Mouse (Mus musculus) hindbrain, embryonic 15.5 days (tissue): ENCODE measurements around the gene D11Wsu47e. TPM values are rescaled to one million over a fixed set of nuclear protein-coding genes. Genes with fewer than 3 reads are reported as not detected.
A peak's percentile ranks its signal among the peaks of the same experiment; 100 is the strongest.

Experiments
- ATAC-seq: fragments of 200-750 bp; cut with Nextera tagmentation; 2 replicates; pipeline ENCODE4 v1.8.0; 2017; ENCODE audit warnings: low read depth, moderate number of reproducible peaks, moderate TSS enrichment; ENCODE audit not compliant: low FRiP score
- H3K27ac ChIP-seq: fragments of 300-500 bp; sonication (generic); replicated peaks from 2 replicates; pipeline ENCODE4 v1.5.1; 2015; ENCODE audit warnings: mild to moderate bottlenecking, inconsistent platforms
- H3K27me3 ChIP-seq: fragments of 300-500 bp; sonication (generic); 2 replicates; pipeline ENCODE4 v1.6.1; 2015; ENCODE audit warnings: control low read depth, inconsistent platforms
- H3K36me3 ChIP-seq: fragments of 300-500 bp; sonication (generic); 2 replicates; pipeline ENCODE4 v1.6.1; 2015; ENCODE audit warnings: control low read depth, inconsistent platforms
- H3K4me1 ChIP-seq: fragments of 300-500 bp; sonication (generic); replicated peaks from 2 replicates; pipeline ENCODE4 v1.6.1; 2015; ENCODE audit warnings: control low read depth, inconsistent platforms
- H3K4me2 ChIP-seq: fragments of 300-500 bp; sonication (generic); 2 replicates; pipeline ENCODE4 v1.6.1; 2015; ENCODE audit warnings: moderate library complexity, mild to moderate bottlenecking, inconsistent platforms
- H3K4me3 ChIP-seq: fragments of 300-500 bp; sonication (generic); 2 replicates; pipeline ENCODE4 v1.5.1; 2015; ENCODE audit warnings: mild to moderate bottlenecking, inconsistent platforms
- H3K9ac ChIP-seq: fragments of 300-500 bp; sonication (generic); 2 replicates; pipeline ENCODE4 v1.6.1; 2015; ENCODE audit warnings: inconsistent platforms
- H3K9me3 ChIP-seq: fragments of 300-500 bp; sonication (generic); 2 replicates; pipeline ENCODE4 v1.6.1; 2016; ENCODE audit warnings: control low read depth, inconsistent platforms
- WGBS: fragments of 180-500 bp; shearing (Covaris S2); methylation state at CpG from one replicate; pipeline ENCODE4 v1.1.7; 2015; 5-methylcytosine and 5-hydroxymethylcytosine counted together
- polyA plus RNA-seq: library from polyadenylated mRNA; unstranded; fragments of >200 nt; fragmentation: Nextera tagmentation; extraction: Ambion mirVana; gene quantifications from 2 replicates; pipeline ENCODE4 v1.2.1, GENCODE M21; 2015

The D11Wsu47e gene
- polyA plus RNA-seq, 1 experiment from 2014 or later, result 23.5 TPM

- peak within 1 kb of the TSS; percentile 2 for H3K27ac ChIP-seq
- H3K36me3 ChIP-seq, result no peaks in the 10 kb centered on the region
Observed at GRCm38 (mm10) chr11:113709731-113710256, 25.6 kb downstream of the D11Wsu47e start, which contains the start of gene Cpsf4l. Gene Cpsf4l, minus strand, starts transcription at chr11:113710017.

GRCm38 (mm10) chr11:113710257-113710777, 26.1 kb downstream of the D11Wsu47e start:
- Histone ChIP-seq H3K27me3 (no peaks in the 10 kb centered on the region), H3K9me3 (no peaks in the 10 kb centered on the region), H3K4me1 (peaks cover 19% of the 10 kb centered on the region), H3K36me3 (no peaks in the 10 kb centered on the region), H3K4me2 (no peak overlapping the region; the same call in 1 of the 2 replicates), H3K4me3 (no peak overlapping the region), H3K27ac (peak overlapping the region; percentile 2), H3K9ac (no peak overlapping the region)
- 3% methylated on average over 10 of the region's 10 CpGs for WGBS
- peak; percentile 36; the same call in 1 of the 2 replicates for ATAC-seq

More at GRCm38 (mm10) chr11:113709731-113710256, 25.6 kb downstream of the D11Wsu47e start, which contains the start of gene Cpsf4l:
- 6% methylated on average over 11 of the region's 11 CpGs for WGBS
- ATAC-seq, result peak; percentile 40; the same call in 1 of the 2 replicates
- Histone ChIP-seq H3K4me2 (no peak within 1 kb of the TSS; the same call in 1 of the 2 replicates), H3K9ac (no peak within 1 kb of the TSS), H3K9me3 (no peaks in the 10 kb centered on the region), H3K4me1 (peaks cover 19% of the 10 kb centered on the region), H3K27me3 (no peaks in the 10 kb centered on the region), H3K4me3 (no peak within 1 kb of the TSS)

GRCm38 (mm10) chr11:113711061-113711460, 26.8 kb downstream of the D11Wsu47e start:
- no peak overlapping the region for H3K4me3 ChIP-seq
- 58% methylated on average over 1 of the region's 1 CpGs for WGBS
- no peaks in the 10 kb centered on the region for H3K36me3 ChIP-seq
- H3K4me1 ChIP-seq, result peaks cover 19% of the 10 kb centered on the region
- no peaks in the 10 kb centered on the region for H3K9me3 ChIP-seq
- H3K9ac ChIP-seq, result no peak overlapping the region
- no peaks in the 10 kb centered on the region for H3K27me3 ChIP-seq
- H3K27ac ChIP-seq, result no peak overlapping the region
- no peak for ATAC-seq
- H3K4me2 ChIP-seq, result no peak overlapping the region

GRCm38 (mm10) chr11:113715078-113715674, 31.0 kb downstream of the D11Wsu47e start:
- peaks cover 7% of the 10 kb centered on the region for H3K4me1 ChIP-seq
- H3K27me3 ChIP-seq, result no peaks in the 10 kb centered on the region
- no peak overlapping the region for H3K27ac ChIP-seq
- no peaks in the 10 kb centered on the region for H3K9me3 ChIP-seq
- no peaks in the 10 kb centered on the region for H3K36me3 ChIP-seq
- H3K4me3 ChIP-seq, result no peak overlapping the region
- 72% methylated on average over 7 of the region's 7 CpGs for WGBS
- H3K4me2 ChIP-seq, result no peak overlapping the region
- no peak overlapping the region for H3K9ac ChIP-seq
- no peak for ATAC-seq

GRCm38 (mm10) chr11:113716132-113716531, 31.9 kb downstream of the D11Wsu47e start:
- Histone ChIP-seq H3K27me3 (no peaks in the 10 kb centered on the region), H3K9me3 (no peaks in the 10 kb centered on the region), H3K9ac (no peak overlapping the region), H3K4me1 (no peaks in the 10 kb centered on the region), H3K4me3 (no peak overlapping the region), H3K4me2 (no peak overlapping the region), H3K27ac (no peak overlapping the region), H3K36me3 (no peaks in the 10 kb centered on the region)
- 94% methylated on average over 2 of the region's 2 CpGs for WGBS
- ATAC-seq, result no peak

- Histone ChIP-seq H3K4me2 (no peak overlapping the region), H3K9ac (no peak overlapping the region), H3K4me1 (peaks cover 4% of the 10 kb centered on the region; the same call in 1 of the 2 replicates), H3K36me3 (no peaks in the 10 kb centered on the region), H3K4me3 (no peak overlapping the region), H3K27me3 (no peaks in the 10 kb centered on the region), H3K9me3 (no peaks in the 10 kb centered on the region), H3K27ac (no peak overlapping the region)
- ATAC-seq, result no peak
- 52% methylated on average over 16 of the region's 16 CpGs for WGBS
Observed at GRCm38 (mm10) chr11:113717767-113718424, 33.7 kb downstream of the D11Wsu47e start.

- peaks cover 26% of the 10 kb centered on the region for H3K4me1 ChIP-seq
- no peak overlapping the region for H3K4me2 ChIP-seq
- no peaks in the 10 kb centered on the region for H3K27me3 ChIP-seq
- H3K36me3 ChIP-seq, result peaks cover 11% of the 10 kb centered on the region
- H3K9ac ChIP-seq, result no peak overlapping the region
- no peak for ATAC-seq
- WGBS, result 60% methylated on average over 14 of the region's 14 CpGs
- no peak overlapping the region for H3K27ac ChIP-seq
- H3K9me3 ChIP-seq, result no peaks in the 10 kb centered on the region
- no peak overlapping the region for H3K4me3 ChIP-seq
Observed at GRCm38 (mm10) chr11:113722405-113723090, 38.3 kb downstream of the D11Wsu47e start.

- 0 out of 2 replicates have a peak overlapping the region, but pooled peaks have one; percentile 7 for H3K27ac ChIP-seq
- H3K4me2 ChIP-seq, result no peak overlapping the region
- H3K4me3 ChIP-seq, result no peak overlapping the region
- 54% methylated on average over 4 of the region's 4 CpGs for WGBS
- H3K9ac ChIP-seq, result no peak overlapping the region
- H3K36me3 ChIP-seq, result peaks cover 30% of the 10 kb centered on the region
- no peaks in the 10 kb centered on the region for H3K27me3 ChIP-seq
- no peaks in the 10 kb centered on the region for H3K9me3 ChIP-seq
- peak; percentile 57; the same call in 1 of the 2 replicates for ATAC-seq
- peaks cover 36% of the 10 kb centered on the region for H3K4me1 ChIP-seq
Observed at GRCm38 (mm10) chr11:113725235-113726048, 41.2 kb downstream of the D11Wsu47e start.

GRCm38 (mm10) chr11:113726994-113727888, 43.0 kb downstream of the D11Wsu47e start:
- 0 out of 2 replicates have a peak overlapping the region, but pooled peaks have one; percentile 20 for H3K27ac ChIP-seq
- no peak overlapping the region for H3K4me2 ChIP-seq
- H3K9me3 ChIP-seq, result no peaks in the 10 kb centered on the region
- no peak for ATAC-seq
- peaks cover 36% of the 10 kb centered on the region for H3K4me1 ChIP-seq
- no peak overlapping the region for H3K4me3 ChIP-seq
- H3K27me3 ChIP-seq, result no peaks in the 10 kb centered on the region
- no peak overlapping the region for H3K9ac ChIP-seq
- WGBS, result 75% methylated on average over 14 of the region's 14 CpGs
- H3K36me3 ChIP-seq, result peaks cover 30% of the 10 kb centered on the region

- Histone ChIP-seq H3K4me3 (no peak overlapping the region), H3K4me1 (peaks cover 35% of the 10 kb centered on the region), H3K36me3 (peaks cover 30% of the 10 kb centered on the region), H3K9me3 (no peaks in the 10 kb centered on the region), H3K27me3 (no peaks in the 10 kb centered on the region), H3K9ac (no peak overlapping the region), H3K4me2 (no peak overlapping the region), H3K27ac (no peak overlapping the region)
- 63% methylated on average over 6 of the region's 6 CpGs for WGBS
- ATAC-seq, result no peak
Observed at GRCm38 (mm10) chr11:113727992-113728391, 43.8 kb downstream of the D11Wsu47e start.
